Mouse (Mus musculus): ENCODE data around the gene Slc22a6. TPM values are rescaled to one million over a fixed set of nuclear protein-coding genes. Genes with fewer than 3 reads are reported as not detected.

Gene Slc22a6
- polyA plus RNA-seq, 2 experiments, result 0.01 TPM; not detected in 1

DNA sequence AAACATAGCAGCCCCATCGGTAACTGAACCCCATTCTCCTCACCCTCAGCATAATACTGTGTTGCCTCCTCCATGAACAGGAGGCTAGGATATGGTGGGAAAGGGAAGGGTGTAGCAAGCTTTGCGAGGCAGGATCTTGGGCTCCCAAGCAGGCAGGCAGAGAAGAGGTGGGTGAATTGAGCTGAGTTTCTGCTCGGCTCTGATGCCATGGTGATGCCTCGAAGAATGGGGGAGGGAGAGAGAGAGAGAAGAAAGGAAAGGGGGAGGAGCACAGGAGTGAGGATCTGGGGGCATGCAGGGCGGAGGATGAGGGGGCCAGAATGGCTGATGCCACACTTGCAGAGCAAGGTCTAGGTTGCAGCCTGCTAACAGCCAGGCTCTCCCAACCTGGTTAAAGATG, 47.9 kb downstream of the Slc22a6 start:
- Histone ChIP-seq H3K27me3 (ENCODE audit: control insufficient read depth, insufficient read depth, low read length) (peaks cover 5% of the 10 kb centered on the region), H3K36me3 (replicated peaks; ENCODE audit: control insufficient read depth, insufficient read depth, low read depth) (no peaks in the 10 kb centered on the region), H3K27ac (no peak overlapping the region), H3K9ac (replicated peaks) (no peak overlapping the region), H3K4me3 (ENCODE audit: insufficient read depth in 1 of 2, low read depth in 2 of 2, low read length in 2 of 2) (no peak overlapping the region), H3K4me1 (replicated peaks; ENCODE audit: control insufficient read depth in 2 of 2, insufficient read depth in 2 of 2, low read length in 1 of 2) (peaks cover 6 to 17% of the 10 kb centered on the region in 2 experiments; a peak in 3 of 4 replicates), H3K9me3 (ENCODE audit: control insufficient read depth, low read length) (no peaks in the 10 kb centered on the region), H3K4me2 (ENCODE audit: low read depth) (no peak overlapping the region)
- TF ChIP-seq CTCF (IDR thresholded peaks at IDR 0.05; ENCODE audit: low read depth) (no peak), EP300 (IDR thresholded peaks at IDR 0.05; ENCODE audit: low read depth) (no peak)
- WGBS (ENCODE audit: insufficient replicate concordance), result 48% methylated on average over 5 of the region's 5 CpGs
- ATAC-seq (ENCODE audit: insufficient read depth), result no peak
- no peak for DNase-seq (ENCODE audit: low read depth in 3 of 3, low spot score in 3 of 3)

DNA sequence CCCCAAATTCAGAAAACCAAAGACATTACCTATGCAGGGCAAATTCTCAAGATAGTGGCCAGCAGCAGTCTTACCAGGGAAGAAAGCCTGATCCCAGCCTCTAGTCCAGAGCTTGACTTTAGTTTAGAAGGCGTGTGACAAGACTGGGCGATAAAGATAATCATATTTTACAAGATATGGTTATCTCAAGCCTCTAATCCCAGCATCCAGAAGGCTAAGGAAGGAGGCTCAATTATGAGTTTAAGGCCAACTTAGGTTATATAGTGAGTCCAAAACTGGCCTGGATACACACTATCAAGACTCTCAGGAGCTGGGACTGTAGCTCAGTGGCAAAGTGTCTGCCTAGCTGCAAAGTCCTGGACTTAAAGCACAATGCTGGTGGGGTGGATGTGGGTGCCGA, 55.0 kb downstream of the Slc22a6 start:
- 28% methylated on average over 3 of the region's 3 CpGs for WGBS (ENCODE audit: insufficient replicate concordance)
- peak overlapping the region; percentile 13; the same call in 1 of the 2 replicates for H3K9ac ChIP-seq (replicated peaks)
- H3K9me3 ChIP-seq (ENCODE audit: control insufficient read depth, low read length), result no peaks in the 10 kb centered on the region
- TF ChIP-seq CTCF (IDR thresholded peaks at IDR 0.05; ENCODE audit: low read depth) (no peak), EP300 (IDR thresholded peaks at IDR 0.05; ENCODE audit: low read depth) (peak; percentile 78)
- DNase-seq (ENCODE audit: low read depth in 3 of 3, low spot score in 3 of 3) (peak; percentile 24 to 32 (median 28)), ATAC-seq (ENCODE audit: insufficient read depth) (peak; percentile 78)
- peak overlapping the region; percentile 37 for H3K4me2 ChIP-seq (ENCODE audit: low read depth)
- no peak overlapping the region for H3K4me3 ChIP-seq (ENCODE audit: insufficient read depth in 1 of 2, low read depth in 2 of 2, low read length in 2 of 2)
- peaks cover 18 to 22% of the 10 kb centered on the region in 2 experiments for H3K4me1 ChIP-seq (replicated peaks; ENCODE audit: control insufficient read depth in 2 of 2, insufficient read depth in 2 of 2, low read length in 1 of 2)
- no peaks in the 10 kb centered on the region for H3K27me3 ChIP-seq (ENCODE audit: control insufficient read depth, insufficient read depth, low read length)
- peak overlapping the region; percentile 52 for H3K27ac ChIP-seq
- no peaks in the 10 kb centered on the region for H3K36me3 ChIP-seq (replicated peaks; ENCODE audit: control insufficient read depth, insufficient read depth, low read depth)

DNA sequence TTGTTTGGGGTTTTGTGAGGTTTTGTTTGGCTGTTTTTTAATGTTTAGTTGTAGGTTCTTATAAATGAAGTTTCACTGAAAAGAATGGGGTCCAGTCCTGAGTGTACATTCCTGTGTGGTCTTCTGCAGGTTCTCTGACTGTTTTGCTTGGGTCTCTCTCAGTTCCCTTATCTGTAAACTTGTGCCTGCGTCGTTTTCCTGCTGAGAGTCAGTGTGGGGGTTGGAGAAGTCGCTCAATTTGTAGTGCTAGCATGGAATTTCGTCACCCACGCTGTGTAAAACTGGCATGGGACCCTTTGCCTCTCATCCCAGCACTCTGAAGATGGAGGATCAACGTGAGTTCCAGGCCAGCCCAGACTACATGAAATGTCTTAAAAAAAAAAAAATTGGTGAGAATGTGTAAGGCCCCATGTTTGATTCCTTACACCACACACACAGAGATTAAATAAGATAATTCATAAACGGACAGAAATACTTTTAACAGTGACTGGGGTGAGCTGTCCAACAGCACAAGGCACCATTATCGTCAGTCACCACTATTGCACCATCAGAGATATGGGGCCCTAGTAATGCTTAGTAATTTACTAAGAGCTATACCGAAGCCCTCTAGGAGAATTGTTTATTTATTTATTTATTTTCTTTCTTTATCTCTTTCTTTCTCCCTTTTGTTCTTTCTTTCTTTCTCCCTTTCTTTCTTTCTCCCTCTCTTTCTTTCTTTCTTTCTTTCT, 55.7 kb downstream of the Slc22a6 start:
- Histone ChIP-seq H3K4me3 (ENCODE audit: insufficient read depth in 1 of 2, low read depth in 2 of 2, low read length in 2 of 2) (no peak overlapping the region), H3K27me3 (ENCODE audit: control insufficient read depth, insufficient read depth, low read length) (no peaks in the 10 kb centered on the region), H3K36me3 (replicated peaks; ENCODE audit: control insufficient read depth, insufficient read depth, low read depth) (no peaks in the 10 kb centered on the region), H3K27ac (peak overlapping the region; percentile 52), H3K4me1 (replicated peaks; ENCODE audit: control insufficient read depth in 2 of 2, insufficient read depth in 2 of 2, low read length in 1 of 2) (peaks cover 18 to 22% of the 10 kb centered on the region in 2 experiments), H3K9me3 (ENCODE audit: control insufficient read depth, low read length) (no peaks in the 10 kb centered on the region), H3K9ac (replicated peaks) (peak overlapping the region; percentile 12; the same call in 1 of the 2 replicates), H3K4me2 (ENCODE audit: low read depth) (peak overlapping the region; percentile 37)
- DNase-seq (ENCODE audit: low read depth in 3 of 3, low spot score in 3 of 3) (no peak), ATAC-seq (ENCODE audit: insufficient read depth) (peak; percentile 69)
- no peak for TF ChIP-seq EP300 (IDR thresholded peaks at IDR 0.05; ENCODE audit: low read depth)
- TF ChIP-seq CTCF (IDR thresholded peaks at IDR 0.05; ENCODE audit: low read depth), result no peak
- 14% methylated on average over 9 of the region's 9 CpGs for WGBS (ENCODE audit: insufficient replicate concordance)

Other genes starting within 250 kb of the Slc22a6 start
- not detected in 2 replicates for gene Slc22a30, start 212.9 kb upstream of the Slc22a6 start, polyA plus RNA-seq (2012; rRNA removed)
- not detected in 2 replicates for gene Slc22a30, start 212.9 kb upstream of the Slc22a6 start, polyA plus RNA-seq (2014; fragmentation: Nextera tagmentation; extraction: Ambion mirVana)
- 1.5 TPM in 2 replicates for gene Slc22a8, start 26.8 kb upstream of the Slc22a6 start, polyA plus RNA-seq (2012; rRNA removed)
- gene Slc22a8, start 26.8 kb upstream of the Slc22a6 start, polyA plus RNA-seq (2014; fragmentation: Nextera tagmentation; extraction: Ambion mirVana), result 1.6 and 2.9 TPM in 2 replicates
- under 0.01 and 0.01 TPM in 2 replicates for gene Chrm1, start 45.8 kb downstream of the Slc22a6 start, polyA plus RNA-seq (2012; rRNA removed)
- gene Chrm1, start 45.8 kb downstream of the Slc22a6 start, polyA plus RNA-seq (2014; fragmentation: Nextera tagmentation; extraction: Ambion mirVana), result not detected in 2 replicates
- 78.4 and 82.2 TPM in 2 replicates for gene Slc3a2, start 105.3 kb downstream of the Slc22a6 start, polyA plus RNA-seq (2012; rRNA removed)
- 88.5 and 89.1 TPM in 2 replicates for gene Slc3a2, start 105.3 kb downstream of the Slc22a6 start, polyA plus RNA-seq (2014; fragmentation: Nextera tagmentation; extraction: Ambion mirVana)
- 27.7 and 34.1 TPM in 2 replicates for gene Wdr74, start 117.8 kb downstream of the Slc22a6 start, polyA plus RNA-seq (2012; rRNA removed)
- gene Wdr74, start 117.8 kb downstream of the Slc22a6 start, polyA plus RNA-seq (2014; fragmentation: Nextera tagmentation; extraction: Ambion mirVana), result 51.6 and 57.6 TPM in 2 replicates
- 0.65 and 0.78 TPM in 2 replicates for gene 1700092M07Rik, start 122.7 kb downstream of the Slc22a6 start, polyA plus RNA-seq (2012; rRNA removed)
- 0.34 and 0.63 TPM in 2 replicates for gene 1700092M07Rik, start 122.7 kb downstream of the Slc22a6 start, polyA plus RNA-seq (2014; fragmentation: Nextera tagmentation; extraction: Ambion mirVana)
- 29.9 and 32.0 TPM in 2 replicates for gene Stx5a, start 123.4 kb downstream of the Slc22a6 start, polyA plus RNA-seq (2012; rRNA removed)
- 36.7 and 36.9 TPM in 2 replicates for gene Stx5a, start 123.4 kb downstream of the Slc22a6 start, polyA plus RNA-seq (2014; fragmentation: Nextera tagmentation; extraction: Ambion mirVana)
- gene Nxf1, start 139.0 kb downstream of the Slc22a6 start, polyA plus RNA-seq (2012; rRNA removed), result 66.2 and 90.9 TPM in 2 replicates
- 77.4 and 84.9 TPM in 2 replicates for gene Nxf1, start 139.0 kb downstream of the Slc22a6 start, polyA plus RNA-seq (2014; fragmentation: Nextera tagmentation; extraction: Ambion mirVana)
- 38.9 and 53.7 TPM in 2 replicates for gene Tmem223, start 153.0 kb downstream of the Slc22a6 start, polyA plus RNA-seq (2012; rRNA removed)
- gene Tmem223, start 153.0 kb downstream of the Slc22a6 start, polyA plus RNA-seq (2014; fragmentation: Nextera tagmentation; extraction: Ambion mirVana), result 61.8 and 69.6 TPM in 2 replicates
- 63.0 and 70.8 TPM in 2 replicates for gene Tmem179b, start 156.4 kb downstream of the Slc22a6 start, polyA plus RNA-seq (2012; rRNA removed)
- 108 and 117 TPM in 2 replicates for gene Tmem179b, start 156.4 kb downstream of the Slc22a6 start, polyA plus RNA-seq (2014; fragmentation: Nextera tagmentation; extraction: Ambion mirVana)
- gene Taf6l, start 168.4 kb downstream of the Slc22a6 start, polyA plus RNA-seq (2012; rRNA removed), result 8.3 and 10.0 TPM in 2 replicates
- 7.9 and 8.1 TPM in 2 replicates for gene Taf6l, start 168.4 kb downstream of the Slc22a6 start, polyA plus RNA-seq (2014; fragmentation: Nextera tagmentation; extraction: Ambion mirVana)
- gene Polr2g, start 180.5 kb downstream of the Slc22a6 start, polyA plus RNA-seq (2012; rRNA removed), result 46.6 and 55.1 TPM in 2 replicates
- 72.8 and 79.7 TPM in 2 replicates for gene Polr2g, start 180.5 kb downstream of the Slc22a6 start, polyA plus RNA-seq (2014; fragmentation: Nextera tagmentation; extraction: Ambion mirVana)
- gene Zbtb3, start 184.5 kb downstream of the Slc22a6 start, polyA plus RNA-seq (2012; rRNA removed), result 0.90 and 0.98 TPM in 2 replicates
- 1.2 and 1.5 TPM in 2 replicates for gene Zbtb3, start 184.5 kb downstream of the Slc22a6 start, polyA plus RNA-seq (2014; fragmentation: Nextera tagmentation; extraction: Ambion mirVana)
- gene Ttc9c, start 201.3 kb downstream of the Slc22a6 start, polyA plus RNA-seq (2012; rRNA removed), result 11.4 and 16.9 TPM in 2 replicates
- 17.1 and 18.0 TPM in 2 replicates for gene Ttc9c, start 201.3 kb downstream of the Slc22a6 start, polyA plus RNA-seq (2014; fragmentation: Nextera tagmentation; extraction: Ambion mirVana)
- 20.5 and 39.5 TPM in 2 replicates for gene Hnrnpul2, start 202.0 kb downstream of the Slc22a6 start, polyA plus RNA-seq (2012; rRNA removed)
- gene Hnrnpul2, start 202.0 kb downstream of the Slc22a6 start, polyA plus RNA-seq (2014; fragmentation: Nextera tagmentation; extraction: Ambion mirVana), result 2.8 TPM in 2 replicates
- 1.3 TPM in 1 of 2 replicates, not detected in the other for gene AC129217.1, start 211.7 kb downstream of the Slc22a6 start, polyA plus RNA-seq (2012; rRNA removed)
- gene AC129217.1, start 211.7 kb downstream of the Slc22a6 start, polyA plus RNA-seq (2014; fragmentation: Nextera tagmentation; extraction: Ambion mirVana), result not detected in 2 replicates
- 19.7 and 26.5 TPM in 2 replicates for gene Bscl2, start 219.4 kb downstream of the Slc22a6 start, polyA plus RNA-seq (2012; rRNA removed)
- 23.6 and 25.2 TPM in 2 replicates for gene Bscl2, start 219.4 kb downstream of the Slc22a6 start, polyA plus RNA-seq (2014; fragmentation: Nextera tagmentation; extraction: Ambion mirVana)
- 0.04 and 0.22 TPM in 2 replicates for gene Gng3, start 221.2 kb downstream of the Slc22a6 start, polyA plus RNA-seq (2012; rRNA removed)
- gene Gng3, start 221.2 kb downstream of the Slc22a6 start, polyA plus RNA-seq (2014; fragmentation: Nextera tagmentation; extraction: Ambion mirVana), result 0.14 TPM in 2 replicates
- 0.10 and 0.12 TPM in 2 replicates for gene Lrrn4cl, start 232.7 kb downstream of the Slc22a6 start, polyA plus RNA-seq (2012; rRNA removed)
- not detected in 2 replicates for gene Lrrn4cl, start 232.7 kb downstream of the Slc22a6 start, polyA plus RNA-seq (2014; fragmentation: Nextera tagmentation; extraction: Ambion mirVana)

Measured in liver, embryonic 14.5 days (tissue).